Mouse (Mus musculus): ENCODE results near the gene Galk1. TPM values are rescaled to one million over a fixed set of nuclear protein-coding genes. Genes with fewer than 3 reads are reported as not detected.
A peak's percentile ranks its signal among the peaks of the same experiment; 100 is the strongest.

Galk1 gene
- polyA plus RNA-seq, 1 experiment from 2014 or later, result 200 TPM

DNA sequence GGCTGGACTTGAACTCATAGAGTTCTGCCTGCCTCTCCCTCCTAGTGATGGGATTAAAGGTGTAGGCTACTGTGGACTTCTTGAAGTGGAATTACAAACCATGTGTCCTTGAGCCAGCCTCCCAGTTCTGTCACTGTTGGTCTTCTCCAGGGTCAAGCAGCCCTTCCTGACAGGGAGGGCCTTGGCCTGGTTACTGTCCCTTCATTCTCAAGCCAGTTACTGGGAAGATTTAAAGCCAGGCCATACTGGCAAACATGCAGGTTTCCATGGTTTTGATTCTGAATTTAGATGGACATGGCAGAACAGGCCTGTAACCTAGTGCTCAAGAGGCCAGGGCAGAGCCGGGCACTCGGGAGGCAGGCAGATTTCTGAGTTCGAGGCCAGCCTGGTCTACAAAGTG lies 17.3 kb downstream of the Galk1 start:
- no peak for ATAC-seq
- H3K4me3 ChIP-seq, result no peak overlapping the region
- peaks cover 44% of the 10 kb centered on the region for H3K27me3 ChIP-seq (replicated peaks)
- H3K4me2 ChIP-seq, result no peak overlapping the region
- H3K9ac ChIP-seq, result no peak overlapping the region
- no peak overlapping the region for H3K27ac ChIP-seq
- no peaks in the 10 kb centered on the region for H3K9me3 ChIP-seq (replicated peaks)
- 71% methylated on average over 3 of the region's 3 CpGs for WGBS (ENCODE audit: insufficient replicate concordance)
- no peaks in the 10 kb centered on the region for H3K36me3 ChIP-seq
- H3K4me1 ChIP-seq, result peaks cover 16% of the 10 kb centered on the region

DNA sequence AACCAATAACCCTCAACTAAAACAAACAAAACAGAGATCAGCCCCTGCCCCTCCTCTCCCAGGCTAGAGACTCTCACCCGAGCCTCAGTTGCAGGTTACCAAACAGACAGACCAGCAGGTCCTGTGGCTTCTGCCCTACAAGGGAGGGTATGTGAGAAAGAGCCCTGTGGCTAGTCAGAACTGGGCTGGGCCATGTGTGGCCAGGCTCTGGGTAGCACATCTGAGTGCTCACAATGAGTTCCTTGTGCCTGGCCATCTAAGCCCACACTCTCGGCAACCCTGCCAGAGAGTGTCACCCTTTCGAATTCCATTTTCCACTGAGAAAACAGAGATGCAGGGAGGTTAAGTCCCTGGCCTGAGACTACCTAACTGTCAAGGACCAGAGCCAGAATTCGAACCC lies 20.4 kb downstream of the Galk1 start:
- no peak overlapping the region for H3K4me3 ChIP-seq
- no peaks in the 10 kb centered on the region for H3K36me3 ChIP-seq
- peaks cover 17% of the 10 kb centered on the region for H3K4me1 ChIP-seq
- WGBS (ENCODE audit: insufficient replicate concordance), result 47% methylated on average over 4 of the region's 4 CpGs
- peaks cover 42% of the 10 kb centered on the region for H3K27me3 ChIP-seq (replicated peaks)
- no peak for ATAC-seq
- no peaks in the 10 kb centered on the region for H3K9me3 ChIP-seq (replicated peaks)
- no peak overlapping the region for H3K27ac ChIP-seq
- no peak overlapping the region for H3K9ac ChIP-seq
- H3K4me2 ChIP-seq, result no peak overlapping the region

DNA sequence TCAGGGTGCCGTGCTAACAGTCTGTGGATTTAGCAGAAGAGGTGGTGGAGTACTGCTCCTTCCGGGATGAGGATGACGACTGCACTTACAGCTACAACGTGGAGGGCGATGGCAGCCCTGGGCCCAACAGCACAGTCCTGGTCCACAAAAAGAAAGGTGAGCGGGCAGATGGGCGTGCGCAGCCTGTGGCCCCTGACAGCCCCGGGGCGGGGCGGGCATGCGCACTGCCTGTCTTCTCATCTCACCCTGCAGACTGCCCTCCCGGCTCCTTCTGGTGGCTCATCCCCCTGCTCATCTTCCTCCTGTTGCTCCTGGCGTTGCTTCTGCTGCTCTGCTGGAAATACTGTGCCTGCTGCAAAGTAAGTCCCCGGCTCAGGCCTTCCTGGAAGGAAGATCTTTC lies 22.8 kb downstream of the Galk1 start:
- Histone ChIP-seq H3K9ac (no peak overlapping the region), H3K4me3 (peak overlapping the region; percentile 35)
- 24% methylated on average over 15 of the region's 15 CpGs for WGBS (ENCODE audit: insufficient replicate concordance)

DNA sequence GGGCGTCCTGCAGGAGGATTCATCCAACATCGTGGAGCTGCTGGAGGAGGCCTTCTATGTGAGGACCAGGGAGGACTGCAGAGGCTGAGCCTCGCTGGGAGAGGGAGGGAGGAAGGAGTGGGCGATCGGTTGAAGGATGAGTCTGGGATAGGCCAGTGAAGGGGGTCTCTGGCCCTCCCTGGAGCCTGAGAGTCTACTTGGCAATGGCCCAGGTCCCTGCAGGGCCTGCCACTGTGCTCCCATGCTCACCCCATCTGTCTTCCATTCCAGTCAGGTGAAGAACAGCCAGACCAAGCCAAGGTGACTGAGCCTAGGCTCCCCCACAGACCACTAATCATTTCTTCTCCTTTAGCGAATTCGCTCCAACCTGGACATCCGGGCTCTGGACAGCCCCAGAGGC lies 29.2 kb downstream of the Galk1 start:
- ATAC-seq, result no peak
- H3K27ac ChIP-seq, result no peak overlapping the region
- H3K9me3 ChIP-seq (replicated peaks), result no peaks in the 10 kb centered on the region
- H3K27me3 ChIP-seq (replicated peaks), result peaks cover 51% of the 10 kb centered on the region
- H3K4me1 ChIP-seq, result no peaks in the 10 kb centered on the region
- no peak overlapping the region for H3K9ac ChIP-seq
- H3K36me3 ChIP-seq, result no peaks in the 10 kb centered on the region
- 56% methylated on average over 8 of the region's 8 CpGs for WGBS (ENCODE audit: insufficient replicate concordance)
- H3K4me2 ChIP-seq, result no peak overlapping the region
- H3K4me3 ChIP-seq, result no peak overlapping the region

More for the DNA sequence above, 22.8 kb downstream of the Galk1 start:
- ATAC-seq, result no peak
- H3K4me1 ChIP-seq, result peaks cover 17% of the 10 kb centered on the region
- peak overlapping the region; percentile 60 for H3K4me2 ChIP-seq
- H3K27ac ChIP-seq, result no peak overlapping the region
- peaks cover 47% of the 10 kb centered on the region for H3K27me3 ChIP-seq (replicated peaks)
- H3K9me3 ChIP-seq (replicated peaks), result no peaks in the 10 kb centered on the region
- H3K36me3 ChIP-seq, result no peaks in the 10 kb centered on the region

DNA sequence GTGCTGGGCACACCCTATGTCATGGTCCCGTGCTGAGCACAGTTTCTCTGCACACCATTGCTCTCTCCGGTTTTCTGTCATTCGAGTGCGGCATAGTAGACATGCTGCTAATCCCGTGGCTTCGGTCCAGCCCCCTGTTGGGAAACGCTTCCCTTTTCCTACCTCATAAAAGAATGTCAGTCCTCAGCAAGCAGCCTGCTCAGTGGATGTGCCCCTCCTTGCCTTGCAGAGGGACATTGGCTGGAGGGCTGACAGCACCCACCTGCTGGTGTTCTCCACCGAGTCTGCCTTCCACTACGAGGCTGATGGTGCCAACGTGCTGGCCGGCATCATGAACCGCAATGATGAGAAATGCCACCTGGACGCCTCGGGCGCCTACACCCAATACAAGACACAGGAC lies 30.0 kb downstream of the Galk1 start:
- no peak overlapping the region for H3K27ac ChIP-seq
- H3K4me3 ChIP-seq, result no peak overlapping the region
- H3K27me3 ChIP-seq (replicated peaks), result peaks cover 56% of the 10 kb centered on the region
- no peak for ATAC-seq
- no peaks in the 10 kb centered on the region for H3K4me1 ChIP-seq
- no peak overlapping the region for H3K9ac ChIP-seq
- no peaks in the 10 kb centered on the region for H3K36me3 ChIP-seq
- H3K9me3 ChIP-seq (replicated peaks), result no peaks in the 10 kb centered on the region
- H3K4me2 ChIP-seq, result no peak overlapping the region
- WGBS (ENCODE audit: insufficient replicate concordance), result 83% methylated on average over 15 of the region's 15 CpGs

DNA sequence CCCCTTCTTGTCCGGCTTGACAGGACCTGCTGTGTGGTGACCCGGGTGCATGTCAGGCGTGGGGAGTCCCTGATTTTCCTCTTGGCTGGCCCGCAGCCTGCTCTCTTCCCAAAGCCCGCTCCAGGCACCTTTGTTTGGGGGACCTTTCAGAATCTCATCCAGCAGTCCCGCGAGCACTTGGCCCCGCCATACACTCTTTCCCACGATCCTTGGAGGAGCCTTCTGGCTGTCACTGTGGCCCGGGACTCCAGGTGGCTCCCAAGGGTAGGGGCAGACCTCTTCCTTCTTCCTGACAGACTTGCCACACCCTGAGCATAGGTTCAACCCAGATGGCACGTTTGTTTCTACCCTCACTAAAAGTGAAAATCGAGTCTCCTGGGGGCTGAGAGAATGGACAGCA lies 37.0 kb downstream of the Galk1 start:
- WGBS (ENCODE audit: insufficient replicate concordance), result 31% methylated on average over 12 of the region's 12 CpGs
- no peaks in the 10 kb centered on the region for H3K9me3 ChIP-seq (replicated peaks)
- H3K27ac ChIP-seq, result no peak overlapping the region
- H3K27me3 ChIP-seq (replicated peaks), result peaks cover 75% of the 10 kb centered on the region
- H3K36me3 ChIP-seq, result no peaks in the 10 kb centered on the region
- no peak overlapping the region for H3K9ac ChIP-seq
- ATAC-seq, result no peak
- H3K4me1 ChIP-seq, result peaks cover 13% of the 10 kb centered on the region
- no peak overlapping the region for H3K4me2 ChIP-seq
- no peak overlapping the region for H3K4me3 ChIP-seq

DNA sequence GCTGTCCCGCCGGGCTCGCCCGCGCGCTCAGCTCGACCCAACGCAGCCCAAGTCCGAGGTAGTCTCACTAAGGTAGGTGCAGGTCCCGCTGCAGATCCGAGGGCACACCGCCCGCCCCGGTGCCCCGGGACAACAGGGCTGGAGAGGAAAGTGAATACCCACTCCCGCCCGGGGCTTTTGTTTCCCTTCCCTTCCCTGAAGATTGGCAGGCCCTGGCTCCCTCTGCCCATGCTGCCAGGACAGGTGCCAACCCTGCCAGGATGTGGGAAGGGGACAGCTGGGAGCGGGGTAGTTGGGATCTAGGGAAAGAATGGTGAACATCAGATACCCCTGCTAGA lies 37.5 kb downstream of the Galk1 start:
- 5% methylated on average over 18 of the region's 18 CpGs for WGBS (ENCODE audit: insufficient replicate concordance)
- Histone ChIP-seq H3K4me3 (peak overlapping the region; percentile 49), H3K27ac (no peak overlapping the region), H3K4me2 (peak overlapping the region; percentile 72), H3K9me3 (replicated peaks) (no peaks in the 10 kb centered on the region), H3K4me1 (peaks cover 13% of the 10 kb centered on the region), H3K36me3 (no peaks in the 10 kb centered on the region), H3K27me3 (replicated peaks) (peaks cover 73% of the 10 kb centered on the region), H3K9ac (peak overlapping the region; percentile 4; the same call in 1 of the 2 replicates)
- no peak for ATAC-seq

DNA sequence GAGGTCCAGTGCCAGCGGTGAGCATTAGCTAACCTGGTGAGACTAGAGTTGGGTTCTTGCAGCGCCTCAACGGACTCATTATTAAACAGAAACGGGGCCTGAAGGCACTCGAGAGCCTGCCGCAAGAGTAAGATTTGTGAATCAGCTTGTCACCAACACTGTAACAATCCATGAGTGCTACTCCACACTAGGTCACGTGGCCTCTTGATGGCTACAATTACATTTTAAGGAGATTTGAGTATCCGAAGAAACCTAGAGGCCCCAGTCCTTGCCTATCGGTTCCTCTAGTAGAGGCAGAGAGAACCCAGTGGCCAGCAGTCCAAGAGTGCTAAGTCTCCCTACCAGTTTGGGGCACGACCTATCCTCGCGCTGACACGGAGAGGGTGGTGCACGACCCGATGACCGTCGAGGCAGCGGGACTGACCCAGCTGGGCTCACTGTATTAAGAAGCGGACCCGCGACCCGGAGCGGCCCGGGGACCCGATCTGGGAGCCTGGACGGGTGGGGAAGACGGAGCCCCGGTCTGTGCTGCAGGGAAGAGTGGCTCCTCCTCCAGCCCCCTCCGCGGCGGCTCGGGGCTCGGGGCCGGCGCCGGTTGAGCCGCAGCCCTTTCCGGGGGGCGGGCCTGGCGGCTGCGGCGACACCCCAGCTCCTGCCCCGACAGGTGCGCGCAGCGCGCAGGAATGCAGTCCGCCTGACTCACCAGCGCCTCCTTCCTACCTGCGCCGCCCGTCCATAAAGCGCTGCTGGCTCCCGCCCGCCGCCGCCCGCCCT lies 38.0 kb downstream of the Galk1 start, which contains the start of gene Itgb4:
TSS of gene Itgb4 (plus strand) at position 401 of the 774 bp plus-strand sequence.
- H3K4me1 ChIP-seq, result peaks cover 16% of the 10 kb centered on the region
- H3K4me3 ChIP-seq, result peak within 1 kb of the TSS; percentile 49
- peaks cover 69% of the 10 kb centered on the region for H3K27me3 ChIP-seq (replicated peaks)
- H3K27ac ChIP-seq, result no peak within 1 kb of the TSS
- no peaks in the 10 kb centered on the region for H3K36me3 ChIP-seq
- H3K4me2 ChIP-seq, result peak within 1 kb of the TSS; percentile 72
- H3K9ac ChIP-seq, result peak within 1 kb of the TSS; percentile 4; the same call in 1 of the 2 replicates
- H3K9me3 ChIP-seq (replicated peaks), result no peaks in the 10 kb centered on the region
- 10% methylated on average over 58 of the region's 58 CpGs for WGBS (ENCODE audit: insufficient replicate concordance)
- peak; percentile 24; the same call in 1 of the 2 replicates for ATAC-seq

DNA sequence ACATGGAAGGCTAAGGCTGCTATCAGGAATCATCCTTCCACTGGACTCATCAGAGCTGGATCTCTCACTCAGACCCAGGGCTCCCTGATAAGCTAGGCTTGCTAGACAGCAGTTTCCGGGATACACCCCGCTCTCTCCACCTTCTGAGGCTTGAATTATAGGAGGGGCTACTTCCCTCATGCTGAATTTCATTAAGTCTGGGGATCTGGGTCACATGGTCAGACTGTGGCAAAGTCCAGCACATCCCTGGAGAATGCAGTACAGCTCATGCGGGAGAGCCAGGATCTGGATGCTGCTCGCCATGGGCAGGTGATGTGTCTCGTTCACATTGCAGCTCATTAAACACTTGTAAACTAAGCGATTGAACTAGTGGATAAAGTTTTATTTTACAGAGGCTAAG lies 41.5 kb downstream of the Galk1 start:
- H3K27me3 ChIP-seq (replicated peaks), result peaks cover 34% of the 10 kb centered on the region
- peaks cover 23% of the 10 kb centered on the region for H3K4me1 ChIP-seq
- WGBS (ENCODE audit: insufficient replicate concordance), result 67% methylated on average over 6 of the region's 6 CpGs
- H3K27ac ChIP-seq, result no peak overlapping the region
- no peak for ATAC-seq
- H3K9me3 ChIP-seq (replicated peaks), result no peaks in the 10 kb centered on the region
- no peak overlapping the region for H3K4me3 ChIP-seq
- peaks cover 11% of the 10 kb centered on the region for H3K36me3 ChIP-seq
- H3K4me2 ChIP-seq, result no peak overlapping the region
- no peak overlapping the region for H3K9ac ChIP-seq

DNA sequence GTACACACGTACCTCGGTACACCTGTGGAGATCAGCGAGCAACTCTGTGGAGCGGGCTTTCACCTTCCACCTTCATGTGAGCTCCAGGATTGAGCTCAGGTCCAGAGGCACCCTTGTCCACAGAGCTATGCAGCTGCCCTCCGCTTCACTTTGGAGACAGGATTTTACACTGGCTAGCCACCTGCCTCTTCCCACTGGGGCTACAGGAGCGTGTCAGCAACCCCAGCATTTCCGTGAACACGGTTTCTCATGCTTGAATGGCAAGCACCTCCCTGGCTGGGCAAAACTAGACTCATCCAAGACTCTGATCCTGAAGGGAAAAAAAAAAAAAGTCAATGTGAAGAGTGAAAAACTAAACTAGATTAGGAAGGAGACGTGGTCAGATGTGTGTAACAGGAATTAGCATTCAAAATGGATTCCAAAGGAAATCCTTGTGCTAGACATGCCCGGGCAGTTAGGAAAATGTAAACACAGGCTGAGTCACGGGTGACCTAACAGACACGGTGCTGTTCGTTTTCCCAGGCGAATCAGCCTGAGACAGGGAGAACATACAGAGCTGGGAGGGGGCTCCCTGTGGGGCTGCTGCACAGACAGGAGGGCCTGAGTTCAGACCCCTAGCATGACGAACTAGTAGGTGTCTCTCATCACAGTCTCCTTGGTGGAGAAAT lies 42.4 kb downstream of the Galk1 start:
- 69% methylated on average over 15 of the region's 15 CpGs for WGBS (ENCODE audit: insufficient replicate concordance)
- H3K9me3 ChIP-seq (replicated peaks), result no peaks in the 10 kb centered on the region
- peaks cover 20% of the 10 kb centered on the region for H3K36me3 ChIP-seq
- H3K27me3 ChIP-seq (replicated peaks), result peaks cover 26% of the 10 kb centered on the region
- H3K4me1 ChIP-seq, result peaks cover 26% of the 10 kb centered on the region
- H3K4me2 ChIP-seq, result no peak overlapping the region
- no peak overlapping the region for H3K27ac ChIP-seq
- H3K4me3 ChIP-seq, result no peak overlapping the region
- H3K9ac ChIP-seq, result no peak overlapping the region
- no peak for ATAC-seq

DNA sequence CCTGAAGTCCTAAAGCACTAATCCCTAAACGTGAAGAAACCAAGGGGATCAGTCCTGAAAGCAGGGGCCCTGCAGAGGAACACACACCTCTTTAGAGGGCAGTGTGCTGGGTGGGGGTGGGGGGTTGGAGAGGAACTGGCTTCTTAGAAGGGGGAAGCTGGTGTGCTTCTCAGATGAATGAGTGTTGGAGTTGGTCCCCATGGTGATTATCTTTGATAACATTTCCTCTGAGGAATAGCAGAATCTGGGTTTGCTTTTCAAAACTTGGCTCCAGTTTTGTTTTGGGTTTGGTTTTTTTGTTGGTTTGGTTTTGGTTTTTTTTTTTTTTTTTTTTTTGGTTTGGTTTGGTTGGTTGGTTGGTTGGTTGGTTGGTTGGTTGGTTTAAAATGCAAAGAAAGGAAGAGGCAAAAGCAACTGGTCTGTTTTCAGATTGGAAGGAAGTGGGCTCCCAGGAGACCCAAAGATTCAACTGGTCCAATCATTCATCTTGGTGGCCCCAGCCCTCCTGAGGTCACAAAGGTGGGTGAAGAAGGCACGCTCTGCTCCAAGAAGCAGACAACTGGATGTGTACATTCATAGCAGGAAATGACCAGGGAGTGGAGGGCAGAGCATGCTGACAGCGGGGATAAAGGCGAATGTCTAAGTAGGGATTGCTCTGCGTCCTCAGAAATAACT lies 43.7 kb downstream of the Galk1 start:
- Histone ChIP-seq H3K27ac (no peak overlapping the region), H3K27me3 (replicated peaks) (peaks cover 13% of the 10 kb centered on the region), H3K9ac (no peak overlapping the region), H3K4me1 (peaks cover 30% of the 10 kb centered on the region), H3K9me3 (replicated peaks) (no peaks in the 10 kb centered on the region), H3K36me3 (peaks cover 33% of the 10 kb centered on the region), H3K4me3 (no peak overlapping the region), H3K4me2 (no peak overlapping the region)
- ATAC-seq, result no peak
- WGBS (ENCODE audit: insufficient replicate concordance), result 57% methylated on average over 5 of the region's 5 CpGs

Data from liver, embryonic 12.5 days (tissue).